Mouse (Mus musculus) neural tube, embryonic 10.5 days (tissue): ENCODE data around the gene Rbbp9.
"Not testable (repeated sequence)": the region's sequence is repeated elsewhere in the genome, so short reads cannot be mapped to it uniquely, and the experiment has no call there.

Experiments used
- DNase-seq: peaks from one replicate; pipeline ENCODE4 v3.0.0-alpha.2; 2017; ENCODE audit warnings: low spot score; ENCODE audit errors: extremely low spot score

Gene Rbbp9

DNA sequence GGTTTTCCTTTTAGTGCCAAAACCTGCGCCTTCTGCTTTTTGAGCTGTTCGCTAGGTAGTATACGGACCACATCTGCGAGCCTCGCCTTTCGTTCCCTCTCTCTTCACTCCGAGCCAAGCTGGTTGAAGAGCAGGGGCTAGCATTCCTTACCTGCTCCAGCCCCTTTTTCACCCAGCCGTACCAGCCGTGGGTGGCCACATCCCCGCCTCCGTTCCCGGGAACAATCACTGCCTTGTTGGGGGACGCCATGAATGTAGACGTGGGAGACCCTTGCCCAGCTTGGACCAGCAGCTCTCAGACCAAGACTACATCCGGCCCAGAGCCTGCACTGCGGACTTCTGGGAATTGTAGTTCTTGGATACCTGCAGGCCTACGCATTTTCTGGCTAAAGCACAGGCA lies at the start of gene Rbbp9:
TSS of gene Rbbp9 (minus strand) at position 341 of the 400 bp plus-strand sequence.
- peak; percentile 79 for DNase-seq

DNA sequence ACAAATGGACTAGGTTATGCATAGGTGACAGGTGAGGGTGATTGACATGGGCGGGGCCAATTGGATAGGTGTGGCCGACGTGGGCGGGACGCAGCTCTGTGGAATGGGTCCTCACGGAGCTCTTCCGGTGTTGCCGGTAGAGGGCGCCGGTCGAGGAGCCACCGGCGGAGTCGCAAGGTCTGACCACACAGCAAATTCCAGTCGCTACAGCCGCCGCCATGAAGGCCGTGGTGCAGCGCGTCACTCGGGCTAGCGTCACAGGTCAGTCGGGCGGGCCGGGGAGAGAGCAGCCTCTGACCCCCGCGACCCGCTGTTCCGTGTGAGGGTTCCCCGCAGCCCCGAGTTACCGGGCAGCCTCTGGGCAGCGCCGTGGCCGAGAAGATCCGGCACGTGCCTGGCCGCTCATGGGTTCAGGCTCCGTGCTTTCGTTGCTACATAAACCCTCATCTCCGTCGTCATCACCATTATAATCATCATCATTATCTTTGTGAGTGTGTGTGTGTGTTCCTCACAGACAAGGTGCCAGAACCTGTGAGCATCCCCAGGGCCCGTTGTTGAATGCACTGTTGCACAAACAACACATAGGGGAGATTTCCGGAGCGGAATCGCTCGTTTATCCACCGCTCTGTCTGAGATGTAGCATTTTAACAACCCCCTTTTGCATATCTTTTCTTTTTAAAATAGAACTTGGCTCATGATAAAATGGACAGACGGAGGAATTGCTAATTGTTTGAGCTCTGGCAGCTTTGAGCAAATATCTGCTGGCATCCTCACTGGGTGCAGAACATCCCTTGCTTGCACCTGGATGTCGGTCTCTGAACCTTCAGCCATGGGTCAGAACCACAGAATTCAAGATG lies 49.4 kb upstream of the Rbbp9 start, which contains the start of gene Dtd1:
TSS of gene Dtd1 (plus strand) at position 67 of the 857 bp plus-strand sequence.
- peak; percentile 87 for DNase-seq

- no peak for DNase-seq
These were observed 47.3 kb upstream of the Rbbp9 start for GRCm38 (mm10) chr2:144598006-144598405.

GRCm38 (mm10) chr2:144593951-144594651 lies 43.4 kb upstream of the Rbbp9 start, which contains the start of gene Smim26:
Gene Smim26, plus strand, starts transcription at chr2:144594054.
- DNase-seq = peak; percentile 76

DNA sequence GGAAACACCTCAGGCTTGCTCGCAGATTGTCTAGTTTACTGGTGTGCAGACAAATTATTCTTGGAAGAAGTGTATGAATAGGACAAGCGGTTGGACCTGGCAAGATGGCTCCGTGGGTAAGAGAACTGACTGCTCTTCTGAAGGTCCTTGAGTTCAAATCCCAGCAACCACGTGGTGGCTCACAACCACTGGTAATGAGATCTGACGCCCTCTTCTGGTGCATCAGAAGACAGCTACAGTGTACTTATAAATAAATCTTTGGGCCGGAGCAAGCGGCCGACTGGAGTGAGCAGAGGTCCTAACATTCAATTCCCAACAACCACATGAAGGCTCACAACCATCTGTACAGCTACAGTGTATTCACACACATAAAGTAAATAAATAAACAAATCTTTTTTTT lies 42.4 kb upstream of the Rbbp9 start:
- not testable (repeated sequence) for DNase-seq

- DNase-seq = no peak
These were observed 38.1 kb upstream of the Rbbp9 start for GRCm38 (mm10) chr2:144588723-144589122.

- peak; percentile 90 for DNase-seq
These were observed 5.3 kb upstream of the Rbbp9 start, which contains the start of gene Sec23b for GRCm38 (mm10) chr2:144555820-144556552. Gene Sec23b, plus strand, starts transcription at chr2:144556229.

DNA sequence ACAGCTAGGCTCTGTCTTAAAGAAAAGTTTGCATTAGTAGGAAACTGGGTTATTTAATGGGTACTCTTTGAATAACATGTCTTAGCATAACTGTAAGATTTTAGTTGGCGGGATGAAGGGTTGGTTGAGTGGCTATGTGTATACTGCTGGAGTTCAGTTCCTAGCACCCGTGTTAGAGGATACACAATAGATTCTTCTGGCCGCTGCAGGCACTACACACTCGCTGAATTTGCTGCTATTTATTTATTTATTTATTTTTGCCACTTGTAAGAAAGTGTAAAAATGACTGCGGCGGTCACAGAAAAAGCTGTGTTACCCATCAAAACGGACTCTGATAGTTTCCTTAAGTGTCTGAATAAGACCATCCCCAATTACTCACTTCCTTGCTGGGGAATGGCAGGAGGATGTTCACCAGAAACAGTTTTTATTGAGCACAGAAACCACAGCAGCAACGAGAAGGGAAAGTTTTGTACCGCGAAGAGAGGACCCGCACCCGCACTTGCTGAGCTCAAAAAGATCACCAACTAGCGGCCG lies 4.7 kb upstream of the Rbbp9 start:
- no peak for DNase-seq

DNA sequence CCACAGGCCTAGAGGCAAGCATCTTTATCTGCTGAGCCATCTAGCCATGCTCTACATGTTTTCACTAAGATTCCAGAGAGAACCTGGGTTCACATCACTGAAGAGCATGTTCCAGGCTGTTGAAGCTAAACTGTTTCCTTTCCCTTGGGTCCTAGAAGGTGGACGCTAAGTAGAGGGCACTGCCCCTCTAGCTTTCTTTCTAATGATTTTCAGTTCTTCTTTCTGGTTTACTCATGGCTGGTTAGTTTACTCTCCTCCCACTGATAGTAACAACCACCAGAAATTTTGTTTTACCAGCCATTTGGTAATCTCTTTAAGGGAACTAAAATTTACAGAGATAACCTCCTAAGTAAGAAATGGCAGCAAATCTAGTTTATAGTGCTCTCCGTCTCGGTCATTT lies 3.2 kb upstream of the Rbbp9 start:
- DNase-seq = no peak

GRCm38 (mm10) chr2:144547559-144547958 lies 3.1 kb downstream of the Rbbp9 start:
- no peak for DNase-seq

GRCm38 (mm10) chr2:144545481-144545880 lies 5.2 kb downstream of the Rbbp9 start:
- DNase-seq = no peak

DNA sequence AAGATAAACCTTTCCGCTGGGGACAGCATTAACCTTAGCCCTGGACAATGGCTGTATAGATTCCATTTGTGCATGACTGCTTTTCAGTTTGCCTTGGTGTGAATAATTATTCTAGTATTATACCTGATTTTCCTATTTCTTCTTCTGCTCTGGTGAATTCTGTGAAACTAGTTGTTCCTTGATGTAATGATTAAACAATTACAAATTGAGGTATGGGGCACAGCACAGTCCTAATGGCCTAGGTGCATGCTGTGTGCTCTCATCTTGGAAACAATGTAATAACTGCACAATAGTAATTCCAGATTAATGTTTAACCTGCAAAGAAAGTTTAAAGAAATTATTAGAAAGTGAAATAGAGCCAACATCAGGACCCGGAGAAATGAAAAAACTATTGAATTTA lies 5.6 kb downstream of the Rbbp9 start:
- DNase-seq = no peak

DNA sequence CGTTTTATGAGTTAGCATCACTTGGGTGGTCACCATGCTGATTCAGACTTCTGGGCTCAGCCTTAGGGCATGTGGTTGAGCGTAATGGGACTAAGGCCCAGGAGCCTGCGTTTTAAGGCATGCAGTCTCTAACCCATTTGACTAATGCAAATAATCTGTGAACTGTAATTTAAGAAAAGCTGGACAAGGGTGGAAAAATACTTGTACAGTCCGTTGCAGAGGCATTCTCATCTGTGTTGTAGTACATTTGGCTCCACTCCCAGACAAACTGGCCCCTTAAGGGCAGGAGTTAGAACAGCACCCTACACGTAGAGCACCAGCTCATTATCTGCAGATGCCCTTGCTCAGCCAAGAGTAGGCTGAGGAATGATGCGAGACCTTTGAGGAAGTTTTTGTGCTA lies 6.0 kb downstream of the Rbbp9 start:
- no peak for DNase-seq

DNA sequence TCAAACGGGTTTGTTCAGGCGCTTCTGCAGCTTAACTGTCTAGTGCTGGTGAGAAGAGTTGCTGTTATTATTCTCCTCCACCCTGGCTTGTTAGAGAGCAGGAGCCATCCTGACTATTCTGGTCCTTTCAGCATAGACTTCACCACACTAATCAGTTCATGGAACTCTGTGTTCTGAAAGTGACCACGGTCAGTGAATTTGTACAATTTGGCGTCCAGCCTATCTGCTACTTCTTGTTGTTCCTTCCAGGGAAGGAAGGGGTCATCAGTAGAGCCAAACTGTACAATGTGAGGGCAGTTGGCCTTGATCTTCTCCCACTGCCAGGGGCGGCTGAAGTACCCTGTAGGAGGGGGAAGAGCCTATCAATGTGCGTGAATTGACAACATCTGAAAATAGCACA lies 7.0 kb downstream of the Rbbp9 start:
- DNase-seq = no peak

- no peak for DNase-seq
These were observed 9.4 kb downstream of the Rbbp9 start for GRCm38 (mm10) chr2:144541246-144541645.

GRCm38 (mm10) chr2:144537123-144537522 lies 13.5 kb downstream of the Rbbp9 start:
- no peak for DNase-seq

- DNase-seq = no peak
These were observed 22.9 kb downstream of the Rbbp9 start for GRCm38 (mm10) chr2:144527821-144528174.

DNA sequence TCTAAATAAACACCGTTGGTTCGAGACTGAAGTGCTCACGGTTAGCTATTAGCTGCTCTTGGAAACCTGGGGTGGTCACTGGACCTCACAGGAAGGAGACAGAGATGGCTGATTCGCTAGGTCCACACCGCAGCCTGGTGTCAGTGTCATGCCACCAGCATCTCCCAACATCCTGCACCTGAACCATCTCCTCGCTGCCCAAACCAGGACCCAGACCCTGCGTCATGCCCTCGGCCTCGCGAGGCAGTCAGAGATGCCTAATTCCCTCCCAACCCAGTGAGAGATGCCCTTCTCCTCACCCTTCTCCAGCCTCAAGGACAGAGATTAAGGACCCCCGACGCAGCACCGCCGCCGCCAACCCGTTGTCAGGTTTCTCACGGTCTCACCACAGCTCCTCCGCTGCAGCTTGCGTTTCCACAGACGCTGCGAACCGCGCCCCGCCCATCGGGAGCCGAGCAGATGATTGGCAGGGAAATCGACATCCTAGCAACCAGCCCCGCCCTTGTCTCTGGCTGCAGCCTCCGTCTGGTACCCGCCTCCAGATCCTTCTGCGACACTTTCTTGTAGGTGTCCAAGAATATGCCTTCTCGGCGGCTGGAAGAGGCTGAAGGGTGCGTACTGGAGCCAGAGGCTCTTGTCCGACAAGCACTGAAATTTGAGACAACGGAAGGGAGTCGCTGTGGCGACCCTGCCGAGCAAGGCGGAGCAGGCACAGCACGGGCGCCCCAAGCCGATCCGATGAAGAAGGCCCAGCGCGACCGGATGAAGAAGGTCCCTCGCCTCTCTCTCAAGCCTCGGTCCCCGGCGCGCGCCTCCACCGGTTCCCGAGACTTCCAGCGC lies 23.5 kb downstream of the Rbbp9 start, which contains the start of the genes Dzank1 and Polr3f:
TSS of gene Dzank1 (minus strand) at position 434 of the 840 bp plus-strand sequence.
TSS of gene Polr3f (plus strand) at position 738 of the 840 bp plus-strand sequence.
- peak; percentile 96 for DNase-seq

DNA sequence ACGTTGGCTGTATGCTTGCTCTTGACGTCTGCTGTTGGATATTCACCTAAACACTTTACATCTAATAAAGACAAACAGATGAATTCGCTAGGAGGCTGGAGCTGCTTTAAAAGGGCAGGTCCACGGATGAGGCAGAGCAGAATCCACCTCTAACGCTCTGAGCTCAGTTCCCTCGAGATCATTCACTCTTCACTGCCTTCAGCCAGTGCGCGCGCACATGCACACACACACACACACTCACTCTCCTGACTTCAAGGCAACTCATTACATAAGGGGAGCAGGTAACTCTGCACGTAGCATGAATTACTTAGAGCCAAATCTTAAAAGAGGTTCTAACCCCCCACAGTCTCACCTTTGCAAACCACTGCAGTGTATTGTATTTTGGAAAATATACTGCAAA lies 24.8 kb downstream of the Rbbp9 start:
- DNase-seq = no peak

DNA sequence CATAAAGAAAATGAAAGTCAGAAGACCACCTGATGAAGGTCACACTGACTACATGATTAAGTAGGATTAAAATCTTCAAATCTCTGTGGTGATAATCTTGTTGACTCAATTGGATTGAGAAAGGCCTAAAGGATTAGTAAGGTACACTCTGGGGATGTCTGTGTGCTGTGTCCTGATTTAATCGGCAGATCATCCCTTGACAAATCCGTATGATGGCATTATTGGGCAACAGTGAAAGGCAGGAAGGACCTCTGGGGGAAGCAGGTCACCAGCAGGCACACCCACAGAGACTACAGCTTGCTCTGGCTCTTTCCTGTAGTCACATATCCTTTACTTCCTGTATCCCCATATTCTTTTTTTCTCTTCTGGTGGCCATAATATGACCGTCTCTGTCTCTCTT lies 30.9 kb downstream of the Rbbp9 start:
- DNase-seq = no peak
